Mouse (Mus musculus): ENCODE measurements around the gene Dchs1. TPM values are rescaled to one million over a fixed set of nuclear protein-coding genes. Genes with fewer than 3 reads are reported as not detected.
"Not testable (repeated sequence)": the region's sequence is repeated elsewhere in the genome, so short reads cannot be mapped to it uniquely, and the experiment has no call there.

The Dchs1 gene
- total RNA-seq, 2 experiments from 2014 or later: 6.0 to 7.3 TPM

GRCm38 (mm10) chr7:105783861-105784260 is 3.6 kb downstream of the Dchs1 start:
- DNase-seq: no peak

DNA sequence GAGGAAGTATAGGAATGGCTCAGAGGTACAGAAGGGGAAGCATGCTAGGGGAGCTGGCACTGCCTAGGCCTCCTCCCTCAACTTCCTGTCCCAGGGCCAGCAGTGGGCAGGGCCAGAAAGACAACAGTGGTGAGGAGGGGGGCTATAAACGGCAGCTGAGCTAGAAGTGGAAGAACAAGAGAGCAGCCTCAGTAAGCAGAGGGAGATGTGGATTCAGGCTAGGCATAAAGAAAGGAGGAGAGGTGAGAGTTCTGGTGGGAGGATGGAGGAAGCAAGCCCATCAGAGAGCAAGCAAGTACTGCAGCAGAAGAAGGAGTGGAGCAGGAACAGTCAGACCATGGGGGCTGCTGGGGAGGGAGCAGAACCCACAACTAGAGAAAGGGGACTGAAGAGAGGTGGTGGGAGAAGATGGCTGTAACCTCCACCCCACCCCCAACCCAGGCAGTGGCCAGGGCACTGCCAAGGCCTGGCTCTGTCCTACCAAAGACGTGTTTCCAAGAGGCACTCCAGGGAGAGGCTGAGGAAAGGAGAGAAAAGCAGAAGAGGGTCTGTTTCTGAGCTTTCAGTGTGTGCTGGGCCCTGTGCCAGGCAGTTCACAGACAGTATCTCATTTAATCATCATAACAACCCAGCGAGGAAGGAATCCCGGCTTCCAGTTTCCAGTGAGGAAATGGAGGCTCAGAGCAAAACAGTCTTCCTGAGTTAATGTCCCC is 8.7 kb downstream of the Dchs1 start:
- peak; percentile 50 to 74 for DNase-seq

DNA sequence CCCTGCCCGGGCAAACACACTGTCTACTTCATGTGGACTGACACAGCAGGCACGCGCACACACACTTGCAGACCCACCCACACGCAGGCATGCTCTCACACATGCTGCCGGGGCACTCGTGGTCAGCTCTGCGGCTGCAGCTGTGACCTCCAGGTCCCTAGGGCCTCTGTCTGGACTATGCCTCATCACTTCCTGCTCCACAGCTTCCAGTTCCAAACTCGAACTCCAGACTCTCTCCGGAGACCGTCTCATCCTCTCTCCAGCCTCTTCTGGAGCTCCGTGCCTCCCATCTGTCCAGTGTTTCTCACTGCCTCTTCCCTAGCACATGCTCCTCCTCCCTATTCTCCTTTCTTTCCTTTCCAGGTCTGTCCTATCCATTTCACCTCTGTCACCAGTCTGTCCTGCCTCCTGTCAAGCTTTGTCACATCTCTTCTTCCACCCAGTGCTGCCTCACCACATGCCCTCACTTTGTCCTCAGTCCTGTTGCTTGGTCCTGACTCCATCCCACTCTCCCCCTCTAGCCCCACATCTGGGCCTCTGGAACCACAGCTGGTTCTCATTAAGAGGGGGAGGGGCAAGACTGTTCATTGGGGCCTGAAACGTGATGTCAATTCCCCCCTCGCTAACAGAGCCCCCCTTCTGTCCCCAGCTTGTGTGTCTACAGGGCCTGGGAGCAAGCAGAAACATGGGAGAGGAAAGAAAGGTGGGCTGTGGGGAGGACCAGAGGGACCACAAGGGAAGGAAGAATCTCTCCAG is 9.5 kb downstream of the Dchs1 start:
- peak; percentile 76 to 90 for DNase-seq

- no peak for DNase-seq
These were observed 10.1 kb downstream of the Dchs1 start for GRCm38 (mm10) chr7:105777316-105777715.

- DNase-seq: no peak
These were observed 11.4 kb downstream of the Dchs1 start for GRCm38 (mm10) chr7:105776026-105776425.

- DNase-seq: no peak
These were observed 12.8 kb downstream of the Dchs1 start for GRCm38 (mm10) chr7:105774661-105775060.

GRCm38 (mm10) chr7:105773041-105773440 is 14.4 kb downstream of the Dchs1 start:
- no peak for DNase-seq

DNA sequence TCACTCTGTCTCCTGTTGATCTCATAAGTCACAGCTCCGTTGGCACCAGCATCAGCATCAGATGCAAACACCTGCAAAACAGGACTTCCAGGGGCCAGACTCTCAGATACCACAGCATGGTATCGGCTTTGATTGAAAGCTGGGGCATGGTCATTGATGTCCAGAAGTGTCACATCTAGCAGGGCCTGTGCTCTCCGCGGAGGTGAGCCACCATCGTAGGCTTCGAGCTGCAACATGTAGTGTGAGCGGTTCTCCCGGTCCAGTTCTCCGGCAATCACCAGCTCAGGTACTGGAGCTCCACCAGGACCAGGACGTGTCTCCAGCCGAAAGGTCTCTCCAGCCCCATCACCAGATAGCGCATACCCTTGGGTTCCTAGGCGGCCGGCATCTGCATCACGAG is 15.1 kb downstream of the Dchs1 start:
- DNase-seq: no peak

GRCm38 (mm10) chr7:105769959-105770358 is 17.5 kb downstream of the Dchs1 start:
- peak; percentile 55 to 70 for DNase-seq

DNA sequence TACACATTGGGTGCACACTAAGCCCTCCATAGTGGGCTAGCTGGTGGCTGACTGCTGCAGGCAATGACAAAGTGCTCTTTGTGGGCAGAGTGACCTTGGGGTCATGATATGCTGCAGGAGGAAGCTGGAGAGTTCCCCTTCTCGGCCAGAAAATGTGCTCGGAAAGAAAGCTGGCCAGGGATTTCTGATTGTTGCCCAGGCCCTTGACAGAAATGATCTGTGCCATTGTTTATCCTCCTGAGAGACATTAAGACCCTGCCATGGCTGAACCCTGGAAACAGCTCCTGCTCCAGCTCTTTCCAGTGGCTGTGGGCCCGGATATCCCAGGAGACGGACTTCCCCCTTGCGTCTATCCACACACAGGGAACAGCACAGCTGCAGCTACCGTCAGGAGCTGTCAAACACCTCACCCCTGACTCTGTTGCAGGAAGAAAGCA is 19.7 kb downstream of the Dchs1 start:
- DNase-seq: peak; percentile 46

DNA sequence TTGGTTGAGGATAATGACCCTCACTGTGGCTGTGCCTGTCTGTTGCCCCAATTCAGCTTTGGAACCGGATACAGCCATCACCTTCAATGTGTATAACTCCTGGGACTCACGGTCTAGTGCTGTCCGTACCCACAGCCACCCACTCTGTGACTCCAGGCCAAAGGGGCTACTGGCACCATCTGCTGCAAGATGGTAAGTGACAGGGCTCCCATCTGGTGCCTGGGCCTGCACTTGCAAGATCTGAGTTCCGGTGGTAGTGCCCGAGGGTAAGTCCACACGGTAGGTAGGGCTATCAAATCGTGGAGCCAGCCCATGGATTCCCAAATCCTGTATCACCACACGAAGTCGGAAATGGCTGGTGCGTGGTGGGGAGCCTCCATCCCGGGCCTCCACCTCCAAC is 23.1 kb downstream of the Dchs1 start:
- DNase-seq: no peak

- no peak for DNase-seq
These were observed 24.8 kb downstream of the Dchs1 start for GRCm38 (mm10) chr7:105762517-105763270.

DNA sequence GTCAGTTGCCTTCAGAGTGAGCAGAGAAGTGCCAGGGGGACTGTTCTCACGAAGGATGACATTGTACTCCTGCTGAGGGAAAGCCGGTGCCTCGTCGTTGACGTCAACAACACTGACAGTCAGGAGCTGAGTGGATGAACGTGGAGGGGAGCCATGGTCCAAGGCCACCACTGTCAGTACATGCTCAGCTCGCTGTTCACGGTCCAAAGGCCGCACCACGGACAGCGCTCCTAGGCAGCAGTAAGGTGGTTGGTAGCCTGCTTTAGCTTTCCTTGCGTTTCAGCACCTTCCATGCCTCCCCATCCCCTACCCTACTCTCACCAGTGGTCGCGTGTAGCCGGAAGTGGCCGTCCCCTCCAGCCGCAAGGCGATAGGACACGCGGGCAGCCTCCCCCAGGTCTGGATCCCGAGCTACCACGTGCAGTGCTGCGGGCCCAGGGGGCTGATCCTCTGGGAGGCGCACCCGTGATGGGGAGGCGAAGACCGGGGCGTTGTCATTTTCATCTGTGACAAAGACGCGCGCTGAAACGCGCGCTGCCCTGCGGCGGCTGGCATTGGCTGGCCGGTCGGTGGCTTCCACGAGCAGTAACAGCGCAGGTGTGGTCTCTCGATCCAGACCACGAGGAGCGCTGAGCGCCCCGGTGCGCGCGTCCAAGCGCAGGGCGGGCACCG is 25.5 kb downstream of the Dchs1 start:
- DNase-seq: no peak

DNA sequence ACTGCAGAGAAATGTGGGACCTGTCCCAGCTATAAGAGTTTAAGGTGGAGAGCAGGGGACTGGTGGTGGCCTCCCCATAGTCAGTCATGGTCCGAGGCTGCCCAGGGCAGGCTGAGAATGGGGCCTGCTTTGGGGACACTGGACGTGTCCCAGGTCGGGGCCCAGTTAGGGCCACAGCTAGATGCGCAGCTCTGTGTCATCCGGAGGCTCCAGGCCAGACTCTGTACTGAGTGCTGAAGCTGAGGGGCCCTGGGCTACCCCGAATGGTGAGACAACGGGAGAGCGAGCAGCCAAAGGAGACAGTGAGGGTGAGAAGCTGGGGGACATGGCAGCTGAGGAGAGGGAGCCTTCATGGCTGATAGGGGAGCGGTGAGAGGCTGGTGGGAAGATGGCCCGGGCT is 34.2 kb downstream of the Dchs1 start:
- DNase-seq: no peak

DNA sequence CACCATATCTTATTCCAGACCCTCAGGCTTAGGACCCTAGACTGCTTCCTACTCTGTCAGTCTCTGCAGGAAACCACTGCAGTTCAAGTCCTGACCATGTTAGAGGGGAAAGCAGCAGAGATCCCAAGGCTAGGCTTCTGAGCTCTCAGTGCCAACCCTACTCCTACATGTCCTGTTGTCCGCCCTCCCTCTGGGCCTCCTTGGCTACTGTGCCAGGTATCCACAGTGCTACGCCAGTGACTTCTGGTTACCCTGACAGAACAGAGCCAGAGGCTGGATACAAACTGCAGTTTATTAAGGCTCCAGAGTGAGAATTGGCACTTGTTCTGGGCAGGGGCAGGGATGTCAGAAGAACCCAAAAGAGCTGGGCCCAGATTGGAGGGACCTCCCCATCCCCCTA is 34.7 kb downstream of the Dchs1 start:
- DNase-seq: no peak

DNA sequence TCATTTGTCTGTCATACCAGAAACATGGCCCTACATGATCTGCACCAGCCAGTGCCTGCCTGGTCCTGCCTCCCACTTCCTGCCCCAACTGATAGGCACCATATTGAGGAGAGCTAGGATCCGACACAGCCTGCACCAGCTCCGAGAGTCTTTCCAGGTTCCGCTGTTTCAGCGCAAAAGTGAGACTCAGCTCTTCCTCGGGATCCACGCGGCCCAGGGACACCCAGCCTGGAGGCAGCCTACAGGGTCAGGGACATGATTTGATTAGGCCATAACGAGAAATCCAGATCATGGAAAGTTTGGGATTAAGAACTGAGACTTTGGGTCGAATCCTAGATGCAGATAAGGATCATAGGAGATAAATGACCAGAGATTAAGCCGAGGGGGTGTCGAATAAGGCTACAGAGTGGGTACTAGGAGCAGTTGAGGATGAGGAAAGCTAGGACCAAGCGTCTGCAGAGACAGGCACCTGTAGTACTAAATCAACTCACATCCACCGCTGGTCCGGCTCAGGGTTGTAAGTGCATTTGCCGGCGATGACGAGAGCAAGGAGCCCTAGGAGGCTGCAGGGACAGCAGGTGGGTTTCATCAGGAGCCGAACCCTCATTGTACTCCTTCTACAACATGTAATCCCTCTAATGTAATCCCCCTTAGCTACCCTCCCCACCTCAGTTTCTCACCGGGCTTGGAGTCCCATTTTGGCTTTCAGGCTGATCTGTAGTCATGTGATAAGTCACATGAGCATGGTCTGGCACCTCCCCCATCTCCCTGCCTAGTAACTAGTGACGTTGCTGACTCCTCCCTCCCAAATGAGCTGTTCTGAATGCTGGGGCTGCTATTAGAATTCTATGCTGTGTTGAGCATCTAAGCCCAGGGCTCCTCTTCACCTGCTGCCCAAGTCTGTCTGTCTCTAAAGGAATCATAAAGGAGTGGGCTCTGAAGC is 35.7 kb downstream of the Dchs1 start, which contains the start of gene Tpp1:
Gene Tpp1 (minus strand): TSS at position 745 of the 943 bp plus-strand sequence.
- peak; percentile 95 for DNase-seq

DNA sequence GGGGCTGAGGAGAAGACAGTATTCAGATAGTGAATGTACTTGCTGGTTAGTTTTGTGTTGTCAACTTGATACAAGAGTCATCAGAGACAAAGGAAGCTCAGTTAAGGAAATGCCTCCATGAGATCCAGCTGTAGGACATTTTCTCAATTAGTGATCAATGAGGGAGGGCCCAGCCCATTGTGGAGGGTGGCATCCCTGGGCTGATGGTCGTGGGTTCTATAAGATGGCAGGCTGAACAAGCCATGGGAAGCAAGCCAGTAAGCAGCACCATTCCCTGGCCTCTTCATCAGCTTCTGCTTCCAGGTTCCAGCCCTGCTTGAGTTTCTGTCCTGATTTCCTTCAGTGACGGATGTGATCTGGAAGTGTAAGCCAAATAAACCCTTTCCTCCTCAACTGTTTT is 39.7 kb downstream of the Dchs1 start:
- DNase-seq: no peak

DNA sequence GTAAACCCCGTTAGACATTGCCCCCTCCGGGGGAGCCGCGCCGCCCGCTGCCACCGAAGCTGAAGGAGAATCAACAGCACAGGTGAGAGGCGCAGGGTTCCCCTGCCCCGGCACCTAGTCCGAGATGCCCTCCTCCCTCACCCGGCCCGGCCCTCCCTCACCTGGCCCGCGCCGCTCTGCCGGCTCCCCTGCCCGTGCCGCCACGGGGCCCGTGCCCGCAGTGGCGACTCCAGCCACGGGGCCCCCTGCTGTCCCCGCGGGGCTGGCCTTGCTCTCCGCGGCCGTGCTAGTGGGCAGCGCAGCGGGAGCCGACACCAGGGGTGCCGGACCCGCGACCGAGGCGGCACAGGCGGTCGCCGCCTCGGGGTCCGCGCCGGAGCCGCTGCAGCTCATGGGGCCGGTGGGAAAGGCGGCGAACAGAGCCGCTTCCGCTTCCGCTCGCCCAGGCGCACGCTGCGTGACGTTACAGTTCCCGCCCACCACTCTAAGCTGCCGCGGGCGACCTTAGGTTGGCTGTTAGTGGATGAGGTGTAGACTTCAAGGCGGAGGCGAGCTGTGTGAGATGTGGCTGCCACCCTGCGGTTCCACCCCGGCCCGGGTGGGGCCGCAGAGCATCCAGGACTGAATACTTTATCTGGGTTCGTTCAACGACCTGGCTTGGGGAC is 43.4 kb downstream of the Dchs1 start, which contains the start of gene Taf10:
Gene Taf10 (minus strand): TSS at position 436 of the 665 bp plus-strand sequence.
- DNase-seq: peak; percentile 88 to 90

DNA sequence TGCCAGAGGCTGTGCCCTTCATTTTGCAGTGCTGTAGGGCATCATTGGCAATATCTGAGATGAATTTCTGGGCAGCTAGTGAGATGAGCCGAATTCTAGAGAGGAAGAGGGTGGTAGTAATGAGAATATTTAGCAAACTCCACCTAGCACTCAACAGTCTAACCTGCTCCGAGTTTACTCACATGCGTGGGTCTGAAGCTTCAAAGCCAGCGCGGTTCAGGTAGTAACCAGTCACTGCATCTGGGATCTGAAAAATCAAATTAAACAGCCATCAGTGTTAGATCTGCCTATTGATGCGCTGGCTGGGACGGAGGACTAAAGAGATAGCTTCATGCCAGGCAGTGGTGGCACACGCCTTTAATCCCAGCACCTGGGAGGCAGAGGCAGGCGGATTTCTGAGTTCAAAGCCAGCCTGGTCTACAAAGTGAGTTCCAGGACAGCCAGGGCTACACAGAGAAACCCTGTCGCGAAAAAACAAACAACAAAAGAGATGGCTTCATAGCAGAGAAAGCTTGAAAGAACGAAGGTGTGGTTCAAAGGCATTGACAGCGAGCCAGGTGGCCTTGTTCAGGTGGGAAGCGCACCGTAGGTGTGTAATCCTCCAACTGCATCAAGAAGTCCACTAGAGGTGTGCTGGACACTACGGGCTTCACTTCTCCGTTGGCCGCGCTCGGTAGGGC is 44.1 kb downstream of the Dchs1 start:
- DNase-seq: not testable (repeated sequence)

All from heart, adult 18-20 months (tissue).